Mouse (Mus musculus): ENCODE results near the gene Cnst.
A peak's percentile ranks its signal among the peaks of the same experiment; 100 is the strongest.

The Cnst gene

DNA sequence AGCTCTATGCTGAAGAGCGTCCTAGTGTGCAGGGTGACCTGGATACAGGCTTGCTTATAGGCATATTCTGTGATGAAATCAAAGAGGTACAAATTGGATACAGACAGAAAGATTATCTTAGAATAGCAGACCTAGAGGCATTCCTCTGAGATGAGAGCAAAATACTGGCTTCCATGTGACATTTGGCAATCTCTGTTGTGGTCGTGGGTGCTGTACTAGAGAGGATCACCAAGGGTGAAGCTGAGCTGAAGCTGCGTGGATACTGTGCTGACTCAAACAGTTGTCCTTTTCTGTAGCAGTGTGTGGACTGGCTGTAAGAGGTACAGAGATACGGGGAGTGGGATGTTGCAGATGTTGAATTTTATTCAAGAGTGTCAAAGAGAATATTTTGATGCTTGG, 7.8 kb downstream of the Cnst start:
- DNase-seq, result peak; percentile 66

DNA sequence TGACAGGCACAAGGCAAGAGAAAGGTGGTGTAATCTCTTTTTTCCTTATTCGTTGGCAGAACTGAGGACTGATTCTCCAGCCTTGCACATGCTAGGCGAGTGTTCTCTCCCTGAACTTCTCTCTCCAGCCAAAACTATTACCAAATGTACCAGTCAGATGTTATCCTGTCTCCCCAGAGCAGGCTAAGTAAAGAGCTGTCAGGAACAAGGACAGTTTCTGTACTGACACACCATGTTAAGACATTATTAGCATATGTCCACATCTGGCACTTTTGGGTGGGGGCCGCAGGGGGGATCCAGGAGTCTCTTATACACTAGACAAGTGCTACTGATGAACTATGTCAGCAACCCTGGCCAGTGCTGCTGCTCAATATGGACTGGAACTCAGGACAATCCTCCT, 10.8 kb downstream of the Cnst start:
- DNase-seq, result no peak

DNA sequence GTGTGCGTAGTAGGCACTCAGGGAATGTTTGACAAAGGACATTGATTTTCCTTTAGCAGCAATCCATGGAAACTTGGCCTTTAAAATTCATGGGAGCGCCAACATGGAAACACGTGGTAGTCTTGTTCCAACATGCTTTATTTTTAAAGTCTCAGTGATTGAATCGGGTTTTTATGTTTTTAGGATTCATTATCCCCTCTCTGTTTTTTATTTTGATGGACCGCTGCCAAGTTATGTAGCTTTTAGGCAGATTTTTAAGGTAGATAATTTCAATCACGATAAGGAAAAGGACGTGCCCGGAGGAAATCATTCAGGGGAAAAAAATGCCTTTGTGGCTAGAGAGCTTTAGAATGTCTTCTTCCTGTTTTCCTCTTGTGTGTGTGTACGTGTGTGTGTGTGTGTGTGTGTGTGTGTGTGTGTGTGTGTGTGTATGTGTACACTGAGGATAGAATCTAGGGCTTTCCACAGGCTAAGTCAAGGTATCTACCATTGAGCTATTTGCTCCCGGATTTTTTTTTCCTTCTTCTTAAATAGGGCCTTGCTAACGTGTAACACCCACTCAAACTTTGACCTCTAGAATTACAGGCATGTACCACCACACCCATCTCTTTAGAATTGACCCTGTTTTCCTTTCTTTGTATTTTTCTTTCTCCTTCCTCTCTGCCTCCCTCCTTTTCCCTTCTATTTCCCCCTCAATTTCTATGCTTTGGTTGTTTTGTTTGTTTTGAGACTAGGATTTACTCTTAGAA, 13.4 kb downstream of the Cnst start:
- DNase-seq, result peak; percentile 95

DNA sequence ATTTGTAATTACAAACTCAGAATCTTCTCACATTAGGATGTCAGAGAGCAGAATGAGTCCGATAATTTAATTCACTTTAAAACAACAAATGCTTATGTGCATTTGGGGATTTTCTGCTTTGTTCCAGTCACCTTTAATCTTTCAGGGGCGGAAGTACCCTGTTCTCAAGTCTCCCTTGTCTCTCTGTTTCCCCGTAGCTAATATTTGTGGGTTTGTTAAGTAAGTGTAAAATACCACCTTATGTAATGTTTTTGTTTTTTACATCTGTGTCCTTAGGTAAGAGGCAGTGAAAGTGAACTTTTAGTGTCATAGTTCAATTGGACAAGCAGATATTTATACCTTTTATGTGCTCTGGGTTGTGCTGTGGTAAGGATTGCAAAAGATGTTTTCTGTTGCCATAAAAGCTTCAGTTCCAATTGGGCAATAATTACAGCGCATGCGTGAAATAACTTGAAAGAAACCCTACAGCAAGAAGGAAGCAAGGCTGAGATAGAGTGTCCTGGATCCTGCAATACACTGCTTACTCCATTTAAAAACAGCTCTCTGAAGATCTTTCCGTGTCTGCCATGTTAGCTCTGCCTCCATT, 14.8 kb downstream of the Cnst start:
- DNase-seq, result no peak

DNA sequence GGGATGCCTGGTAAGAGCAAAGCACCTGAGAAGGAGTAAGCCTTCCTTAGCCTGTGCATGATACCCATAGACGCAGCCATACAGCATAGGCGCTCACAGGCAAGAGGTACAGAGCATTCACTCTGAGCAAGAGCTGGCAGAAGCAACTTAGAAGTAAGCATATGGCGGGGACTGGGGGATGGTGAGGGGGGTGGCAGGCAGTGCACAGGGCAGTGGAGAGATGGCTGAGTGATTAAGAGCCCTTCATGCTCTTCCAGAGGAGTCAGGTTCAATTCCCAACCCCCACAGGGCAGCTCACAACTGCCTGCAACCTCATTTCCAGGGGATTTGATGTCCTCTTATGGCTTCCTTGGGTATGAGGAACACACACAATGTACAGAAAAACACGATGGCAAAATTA, 17.0 kb downstream of the Cnst start:
- no peak for DNase-seq

DNA sequence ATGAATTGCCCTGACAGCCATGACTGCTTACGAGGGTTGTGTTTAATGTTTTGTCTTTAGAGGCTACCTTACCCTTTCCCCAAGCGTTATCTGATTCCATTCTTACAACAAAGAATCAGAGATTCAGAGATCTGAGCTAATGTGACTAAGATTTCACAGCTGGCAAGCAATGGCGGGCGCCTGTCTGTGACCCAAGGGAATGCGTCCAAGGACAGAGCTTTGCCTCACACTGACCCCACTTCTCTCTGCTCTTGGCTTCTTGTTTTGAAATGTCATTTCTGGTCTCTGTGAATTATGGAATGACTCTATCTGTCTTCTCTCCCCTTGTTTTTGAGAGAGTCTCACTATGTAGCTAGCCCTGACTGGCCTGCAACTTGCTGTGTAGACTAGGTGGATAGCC, 17.8 kb downstream of the Cnst start:
- no peak for DNase-seq

DNA sequence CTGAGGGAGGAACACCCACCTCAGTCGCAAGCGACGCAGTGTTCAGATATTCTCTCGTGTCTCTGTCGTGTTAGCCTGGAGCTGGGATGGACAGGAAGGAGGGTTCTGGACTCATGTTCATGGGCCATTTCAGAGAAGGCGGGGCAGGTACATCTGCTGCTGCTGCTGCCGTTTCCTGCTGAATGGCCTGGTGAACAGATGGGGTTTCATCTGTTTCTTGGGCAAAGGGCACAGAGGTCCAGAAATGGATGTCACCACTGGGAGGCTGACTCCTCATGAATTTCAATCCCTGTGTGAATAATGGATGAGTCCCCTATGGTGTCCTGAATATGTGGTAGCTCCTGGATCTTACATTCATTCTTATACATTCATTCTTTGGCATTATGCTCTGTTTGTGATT, 21.4 kb downstream of the Cnst start:
- no peak for DNase-seq

DNA sequence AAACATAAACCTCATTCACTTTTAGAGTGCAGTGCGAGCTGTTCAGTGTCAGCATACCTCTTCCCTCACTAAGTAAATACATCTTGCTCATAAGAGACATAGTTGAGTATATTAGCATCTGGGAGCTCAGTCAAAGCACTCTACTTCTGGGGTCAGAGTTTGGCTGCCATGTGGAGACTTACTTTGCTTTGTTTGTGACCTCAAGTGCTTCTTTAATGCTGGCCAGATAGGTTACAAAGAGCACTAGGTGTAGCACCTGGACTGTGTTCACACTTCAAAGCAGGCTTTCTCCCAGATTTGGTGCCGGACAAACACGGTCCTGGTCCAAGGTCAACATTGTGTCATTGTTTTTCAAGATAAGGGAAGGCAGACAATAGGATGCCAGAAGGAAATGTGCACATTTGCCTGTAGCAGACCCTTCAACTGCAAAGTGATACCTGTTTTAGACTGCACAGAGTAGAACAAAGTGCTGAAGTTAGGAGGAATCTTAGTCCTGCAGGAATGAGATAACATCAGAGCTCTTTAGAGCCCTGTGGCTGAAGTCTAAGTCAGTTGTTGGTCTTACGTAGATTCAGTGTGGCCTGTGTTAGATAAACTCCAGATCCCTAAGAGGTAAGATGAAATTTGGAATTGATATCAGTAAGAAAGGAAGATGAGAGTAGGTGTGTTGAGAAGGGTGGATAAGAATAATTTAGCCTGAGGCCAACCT, 22.7 kb downstream of the Cnst start:
- peak; percentile 95 for DNase-seq

DNA sequence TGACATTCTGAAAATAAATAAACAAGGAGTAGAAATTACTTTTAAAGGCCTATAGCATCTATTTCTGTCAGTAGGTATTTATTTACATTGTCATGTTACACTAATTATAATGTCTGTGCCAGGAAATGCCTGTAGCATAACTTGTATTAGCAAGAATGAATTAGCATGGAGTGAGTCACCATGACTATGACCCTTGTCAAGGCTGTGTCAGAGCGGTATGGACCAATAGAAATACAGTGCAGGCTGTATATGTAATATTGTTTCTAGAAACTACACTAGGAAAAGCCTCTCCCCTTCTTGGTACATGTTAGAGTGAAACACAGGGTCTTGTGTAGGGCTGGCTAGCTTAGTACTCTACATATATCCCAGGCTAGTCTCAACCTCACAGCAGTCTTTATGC, 24.3 kb downstream of the Cnst start:
- DNase-seq, result no peak

DNA sequence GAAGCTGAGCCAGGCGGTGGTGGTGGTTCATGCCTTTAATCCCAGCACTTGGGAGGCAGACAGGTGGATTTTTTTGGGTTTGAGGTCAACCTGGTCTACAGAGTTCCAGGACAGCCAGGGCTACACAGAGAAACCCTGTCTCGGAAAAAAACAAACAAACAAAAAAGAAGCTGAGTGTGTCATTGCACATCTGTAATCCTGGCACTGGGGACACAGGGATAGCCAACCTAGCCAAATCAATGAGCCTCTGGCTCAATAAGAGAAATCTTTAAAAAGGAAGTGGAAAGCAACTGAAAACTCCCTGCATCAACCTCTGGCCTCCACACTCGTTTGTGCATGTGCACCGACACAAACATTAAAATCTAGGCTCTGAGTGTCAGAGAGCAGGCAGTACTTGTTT, 25.5 kb downstream of the Cnst start:
- DNase-seq, result no peak

DNA sequence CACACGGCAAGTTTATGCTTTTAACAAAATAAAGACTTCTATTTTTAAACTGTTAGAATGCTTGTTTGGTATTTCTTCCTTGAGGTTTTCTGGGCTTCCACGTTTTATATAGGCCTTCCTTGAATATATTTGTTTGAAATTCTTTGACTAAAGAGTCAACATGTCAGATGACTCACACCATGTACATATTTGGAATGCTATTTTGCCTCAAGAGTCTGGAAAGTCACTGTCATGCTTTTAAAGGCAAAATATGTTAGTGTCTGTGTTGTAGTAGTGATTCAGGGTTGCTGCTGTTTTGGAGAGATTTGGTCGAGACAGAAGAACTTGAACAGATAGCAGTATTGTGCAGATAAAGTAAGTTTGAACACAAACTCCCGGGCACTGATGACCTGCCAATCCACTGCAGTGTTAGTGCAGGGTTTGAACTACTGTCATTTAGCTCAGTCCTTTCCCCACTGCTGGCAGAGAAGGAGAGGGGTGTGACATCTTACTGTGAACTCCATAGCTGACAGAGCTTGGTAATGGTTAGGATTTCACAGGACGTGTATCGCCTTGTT, 27.6 kb downstream of the Cnst start:
- DNase-seq, result no peak

DNA sequence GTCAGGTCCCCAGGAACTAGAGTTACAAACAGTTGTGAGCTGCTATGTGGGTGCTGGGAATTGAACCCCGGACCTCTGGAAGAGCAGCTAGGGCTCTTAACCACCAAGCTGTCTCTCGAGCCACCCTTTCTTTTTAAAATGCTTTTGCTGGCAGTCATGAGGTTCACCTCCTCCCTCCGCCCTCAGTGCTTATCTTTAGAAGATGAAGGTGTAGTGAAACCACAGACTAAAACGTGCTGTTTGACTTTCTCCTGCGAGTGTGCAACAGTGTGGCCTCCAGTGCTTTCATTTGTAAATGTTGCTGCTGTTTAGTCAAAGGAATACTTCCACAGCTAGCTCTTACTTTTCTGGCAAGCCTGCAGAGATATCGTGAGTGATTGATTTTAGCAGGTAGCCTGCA, 32.5 kb downstream of the Cnst start:
- DNase-seq, result no peak

DNA sequence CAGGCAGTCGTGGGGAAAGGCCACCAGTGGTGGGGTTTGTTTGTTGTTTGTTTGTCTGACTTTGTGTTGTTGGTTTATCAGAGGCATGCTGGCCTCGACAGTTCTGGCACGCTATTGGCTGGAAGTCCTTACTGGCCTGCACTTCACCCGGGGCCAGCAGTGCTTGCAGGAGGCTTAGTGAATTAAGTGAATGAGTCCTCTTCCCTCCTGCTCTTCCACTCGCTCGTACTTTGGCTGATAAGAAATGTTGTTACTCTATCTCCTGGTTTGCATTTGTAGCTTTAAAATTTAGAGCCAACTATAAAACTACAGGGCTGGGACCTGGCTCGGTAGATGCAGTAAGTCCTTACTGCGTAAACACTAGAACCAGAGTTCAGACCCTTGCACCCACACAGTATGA, 34.0 kb downstream of the Cnst start:
- DNase-seq, result no peak

DNA sequence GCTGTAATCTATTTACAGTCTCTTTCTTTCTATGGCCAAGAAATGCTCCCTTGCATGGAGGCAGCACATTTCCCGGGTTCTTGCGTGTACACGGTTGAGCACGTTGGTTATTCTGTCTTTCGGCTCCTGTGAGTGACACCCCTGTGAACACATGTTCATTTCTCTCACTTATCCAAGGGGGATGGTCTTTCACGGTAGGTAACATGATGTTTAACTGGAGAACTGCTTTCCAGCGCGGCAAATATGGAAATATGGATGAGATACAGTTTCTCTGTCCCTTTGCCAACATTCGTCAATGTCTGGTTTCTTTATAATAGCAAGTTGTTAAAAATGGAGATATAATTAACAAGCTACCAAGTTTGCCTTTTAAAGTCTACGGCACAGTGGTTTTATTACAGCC, 35.3 kb downstream of the Cnst start:
- no peak for DNase-seq

DNA sequence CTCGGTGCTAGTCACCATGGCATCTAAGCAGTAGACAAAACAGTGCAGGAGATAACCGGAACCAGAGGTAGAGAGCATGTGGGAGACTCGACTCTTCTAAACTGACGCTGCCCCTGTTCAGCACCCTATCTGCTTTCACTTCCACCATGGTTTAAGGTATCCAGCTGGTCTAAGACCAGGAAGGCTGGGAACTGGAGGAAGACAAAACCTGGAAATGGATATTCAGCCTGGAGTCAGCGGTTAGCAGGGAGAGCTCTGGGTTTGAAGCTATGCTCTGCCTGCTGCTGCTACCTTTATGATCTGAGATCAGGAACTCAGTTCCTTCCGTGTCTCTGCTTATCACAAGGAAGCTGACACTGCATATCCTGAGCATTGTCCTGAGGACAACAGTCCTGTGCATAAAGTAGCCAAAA, 35.9 kb downstream of the Cnst start:
- peak; percentile 98 for DNase-seq

DNA sequence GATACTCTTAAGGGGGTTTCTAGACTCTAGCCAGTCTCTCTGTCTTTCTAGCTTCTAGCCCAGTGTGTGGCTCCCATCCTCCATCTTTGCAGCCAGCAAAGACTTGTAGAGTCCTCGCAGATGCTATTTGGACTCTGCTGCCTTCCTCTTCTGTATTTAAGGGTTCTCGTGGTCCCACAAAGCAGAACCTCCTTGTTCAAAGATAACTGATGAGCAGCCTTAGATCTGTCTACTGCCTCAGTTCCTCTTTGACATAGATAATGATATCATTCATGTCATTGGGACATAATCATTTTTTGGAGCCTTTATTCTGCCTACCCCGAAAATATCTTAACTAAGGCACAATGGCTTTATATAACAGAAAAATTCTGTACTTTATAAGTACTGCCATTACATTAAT, 36.9 kb downstream of the Cnst start:
- DNase-seq, result no peak

DNA sequence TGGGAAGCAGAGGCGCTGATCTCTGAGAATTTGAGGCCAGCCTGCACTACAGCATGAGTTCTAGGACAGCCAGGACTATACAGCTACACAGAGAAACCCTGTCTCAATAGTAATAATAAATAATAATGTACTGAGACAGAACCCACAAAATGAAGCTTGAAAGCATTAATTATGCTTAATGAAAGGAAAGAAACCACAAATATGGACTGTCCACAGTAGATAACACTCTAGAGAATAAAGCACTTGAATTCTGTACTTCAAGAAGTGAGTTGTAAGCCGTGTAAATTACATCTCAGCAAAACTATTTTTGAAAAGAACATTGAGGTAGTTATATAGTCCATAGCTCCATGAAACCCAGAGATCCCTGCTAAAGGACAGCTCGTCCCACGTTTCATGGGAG, 38.0 kb downstream of the Cnst start:
- DNase-seq, result no peak

DNA sequence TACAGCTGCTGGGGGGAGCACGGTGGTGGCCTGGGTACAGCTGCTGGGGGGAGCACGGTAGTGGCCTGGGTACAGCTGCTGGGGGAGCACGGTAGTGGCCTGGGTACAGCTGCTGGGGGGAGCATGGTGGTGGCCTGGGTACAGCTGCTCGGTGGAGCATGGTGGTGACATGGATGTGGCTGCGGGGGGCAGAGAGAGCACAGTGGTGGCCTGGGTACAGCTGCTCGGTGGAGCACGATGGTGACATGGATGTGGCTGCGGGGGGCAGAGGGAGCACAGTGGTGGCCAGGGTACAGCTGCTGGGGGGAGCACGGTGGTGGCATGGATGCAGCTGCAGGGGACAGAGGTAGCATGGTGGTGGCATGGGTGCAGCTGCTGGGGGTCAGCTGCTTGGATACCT, 39.5 kb downstream of the Cnst start:
- DNase-seq, result no peak

DNA sequence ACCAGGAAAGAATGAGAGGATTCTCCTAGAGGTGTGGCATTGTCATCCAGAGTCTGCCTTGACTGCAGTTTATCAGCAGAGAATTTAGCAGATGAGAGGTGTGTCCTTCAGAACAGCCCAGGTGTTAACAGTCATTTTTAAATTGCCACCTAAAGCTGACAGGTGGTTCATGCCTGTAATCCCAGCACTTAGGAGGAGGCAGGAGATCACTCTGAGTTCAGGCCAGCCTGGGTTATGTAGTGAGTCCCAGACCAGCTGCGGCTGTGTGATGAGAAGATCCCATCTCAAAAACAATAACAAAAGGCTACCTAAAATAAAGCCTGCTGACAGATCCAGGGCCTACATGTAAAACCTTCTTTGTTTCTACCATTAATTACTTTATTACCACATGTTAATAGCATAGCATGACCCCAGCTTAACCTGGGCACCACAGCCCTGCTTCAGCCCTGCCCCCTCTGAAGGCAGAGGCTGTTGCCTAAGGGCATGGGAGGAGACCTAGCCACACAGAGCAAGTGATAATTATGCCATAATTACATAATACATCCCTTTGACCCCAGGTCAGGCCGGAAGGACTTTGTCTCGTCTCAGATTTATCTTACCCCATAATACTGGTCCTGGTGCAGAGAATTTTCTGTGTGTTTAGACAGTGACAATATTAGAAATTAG, 40.4 kb downstream of the Cnst start:
- no peak for DNase-seq

DNA sequence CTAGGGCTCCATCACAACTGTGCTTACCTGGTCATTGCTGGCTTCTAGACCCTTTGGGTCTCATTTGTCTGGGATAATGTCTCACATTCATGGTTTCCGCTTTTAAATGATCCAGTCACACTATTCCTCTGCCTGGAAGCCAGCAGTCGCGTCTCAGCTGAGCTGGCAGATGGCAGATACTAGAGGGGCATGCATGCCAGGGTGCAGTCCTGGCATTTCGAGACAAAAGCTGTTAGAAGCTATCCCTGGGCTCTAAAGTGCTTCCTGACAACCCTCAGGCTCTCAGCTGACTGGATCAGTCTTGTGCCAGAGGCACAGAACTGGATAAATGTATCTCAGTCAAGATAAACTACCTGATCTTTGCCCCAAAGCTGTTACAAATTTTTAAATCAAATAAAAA, 42.1 kb downstream of the Cnst start:
- DNase-seq, result peak; percentile 95

DNA sequence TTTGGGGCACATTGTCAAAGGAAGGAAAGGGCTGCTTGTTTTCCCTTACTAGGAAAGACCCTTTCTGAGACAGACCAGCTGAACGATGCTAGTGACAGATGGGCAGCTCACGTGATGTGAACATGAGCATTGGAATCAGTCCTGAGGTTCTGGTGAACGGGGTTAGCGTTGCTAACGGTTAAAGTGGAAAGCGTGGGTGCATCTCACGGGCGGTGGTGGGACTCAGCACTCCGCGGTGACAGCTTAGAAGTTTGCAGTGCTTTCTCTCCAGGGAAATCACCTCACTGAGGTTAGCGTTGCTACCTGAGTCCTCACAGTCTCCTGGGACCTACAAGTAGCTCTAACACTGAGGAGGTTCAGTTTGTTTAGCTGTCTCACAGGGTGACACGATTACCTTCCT, 45.5 kb downstream of the Cnst start:
- DNase-seq, result no peak

DNA sequence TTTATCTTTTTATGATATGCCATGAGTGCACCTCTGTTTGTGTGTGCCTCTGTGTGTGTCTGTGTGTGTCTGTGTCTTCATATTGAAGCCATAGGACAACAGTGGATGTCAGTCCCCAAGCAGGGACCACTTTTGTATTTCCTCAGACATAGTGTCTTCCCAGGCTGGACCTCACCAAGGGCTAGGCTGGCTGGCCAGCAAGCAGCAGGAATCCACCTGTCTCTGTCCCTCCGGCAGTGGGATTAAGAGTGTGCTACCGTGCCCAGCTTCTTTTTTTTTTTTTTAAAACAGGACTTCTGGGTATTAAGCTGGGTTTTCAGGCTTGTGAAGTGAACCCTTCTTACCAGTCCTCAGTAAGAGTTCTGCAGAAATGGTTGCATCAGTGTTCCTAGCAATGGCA, 46.0 kb downstream of the Cnst start:
- no peak for DNase-seq

DNA sequence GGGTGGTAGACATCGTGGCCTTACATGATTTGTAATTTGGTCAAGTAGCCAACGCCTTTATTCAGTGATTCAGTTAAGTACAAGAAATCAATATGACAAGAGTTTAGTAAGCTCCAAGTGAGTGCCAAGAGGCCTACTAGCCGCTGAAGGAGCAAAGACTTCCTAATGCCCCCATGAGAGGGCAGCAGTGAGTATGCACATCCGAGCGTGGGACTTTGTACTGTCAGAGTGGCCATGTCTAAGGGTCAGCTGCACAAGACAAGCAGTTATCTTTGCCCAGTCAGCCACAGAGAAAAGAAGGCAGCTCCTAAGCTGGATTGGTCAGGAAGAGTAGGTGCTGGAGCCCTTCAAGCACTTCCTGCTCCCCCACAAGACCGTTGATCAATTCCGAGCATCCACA, 46.8 kb downstream of the Cnst start:
- no peak for DNase-seq

DNA sequence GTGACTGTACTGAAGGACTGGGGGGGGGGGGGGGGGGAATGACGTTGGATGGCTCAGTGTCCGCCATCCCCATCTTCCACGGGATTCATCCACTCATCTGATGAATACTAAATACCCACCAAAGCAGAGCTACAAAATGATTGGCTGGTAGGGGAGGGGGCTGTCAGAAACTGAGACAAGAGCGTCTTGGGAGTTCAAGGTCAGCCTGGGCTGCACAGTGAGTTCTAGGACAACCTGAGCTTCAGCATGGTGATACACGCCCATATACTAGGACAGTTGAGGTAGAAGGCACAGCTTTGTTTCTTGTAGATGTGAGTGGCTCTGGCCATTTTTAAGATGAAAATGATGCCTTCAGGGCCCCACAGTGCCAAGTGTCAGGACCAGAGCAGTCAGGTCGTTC, 52.2 kb downstream of the Cnst start:
- DNase-seq, result no peak
